ENCODE assay signal across 20 mouse cellular contexts in genomic region chr5:138641761-138642160, GRCm38 (mm10). TPM values are rescaled to one million over a fixed set of nuclear protein-coding genes. Genes with fewer than 3 reads are reported as not detected.
A peak's percentile ranks its signal among the peaks of the same experiment; 100 is the strongest.
DNase-seq lines count a peak whose midpoint lies in the region; ATAC-seq lines count a peak whose summit lies in the region.
"Had no signal": no experiment of that assay in that cellular context is flagged by ENCODE, and none has a peak within 500 bp of the region (broad histone marks: within the 10 kb centered on the region; RNA-seq: fewer than 3 reads in every experiment).

No protein-coding gene starts in this region.

- H3K4me2 ChIP-seq in midbrain, embryonic 11.5 days, result no peak overlapping the region
- H3K4me2 ChIP-seq in midbrain, embryonic 13.5 days (replicated peaks), result no peak overlapping the region
- H3K4me2 ChIP-seq: embryonic facial prominence, embryonic 12.5 days; forebrain, embryonic 13.5 days; forebrain, embryonic 15.5 days had no signal

- no peaks in the 10 kb centered on the region for H3K27me3 ChIP-seq in midbrain, embryonic 11.5 days (ENCODE audit: control insufficient read depth, insufficient read depth, low read length)
- no peaks in the 10 kb centered on the region for H3K27me3 ChIP-seq in midbrain, embryonic 13.5 days
- no peaks in the 10 kb centered on the region for H3K27me3 ChIP-seq in limb, embryonic 10.5 days (ENCODE audit: low read depth, poor library complexity, severe bottlenecking)
- H3K27me3 ChIP-seq: embryonic facial prominence, embryonic 12.5 days; forebrain, embryonic 13.5 days; forebrain, embryonic 15.5 days had no signal

- H3K9me3 ChIP-seq in midbrain, embryonic 11.5 days (ENCODE audit: control insufficient read depth, low read length), result no peaks in the 10 kb centered on the region
- no peaks in the 10 kb centered on the region for H3K9me3 ChIP-seq in midbrain, embryonic 13.5 days
- H3K9me3 ChIP-seq in limb, embryonic 10.5 days (replicated peaks), result no peaks in the 10 kb centered on the region
- H3K9me3 ChIP-seq: embryonic facial prominence, embryonic 10.5 days; embryonic facial prominence, embryonic 12.5 days; forebrain, embryonic 13.5 days; forebrain, embryonic 15.5 days had no signal

- no peak overlapping the region for H3K9ac ChIP-seq in midbrain, embryonic 11.5 days (ENCODE audit: low read length)
- no peak overlapping the region for H3K9ac ChIP-seq in midbrain, embryonic 13.5 days (replicated peaks)
- H3K9ac ChIP-seq: embryonic facial prominence, embryonic 12.5 days; forebrain, embryonic 13.5 days; forebrain, embryonic 15.5 days; forebrain, postnatal 0 days had no signal

- ATAC-seq in midbrain, embryonic 11.5 days (ENCODE audit: low FRiP score), result no peak
- no peak for ATAC-seq in midbrain, embryonic 13.5 days
- no peak for ATAC-seq in CD4-positive, CD25-positive, alpha-beta regulatory T cell, adult 4 months
- ATAC-seq: forebrain, embryonic 13.5 days; forebrain, embryonic 15.5 days; forebrain, postnatal 0 days had no signal

- no peak overlapping the region for H3K4me3 ChIP-seq in midbrain, embryonic 11.5 days (ENCODE audit: low read depth, low read length)
- no peak overlapping the region for H3K4me3 ChIP-seq in midbrain, embryonic 13.5 days (replicated peaks)
- no peak overlapping the region for H3K4me3 ChIP-seq in limb, embryonic 10.5 days
- H3K4me3 ChIP-seq: embryonic facial prominence, embryonic 10.5 days; embryonic facial prominence, embryonic 12.5 days; forebrain, embryonic 13.5 days; forebrain, embryonic 15.5 days had no signal

- WGBS in midbrain, embryonic 11.5 days, result 90% methylated on average over 3 of the region's 3 CpGs
- WGBS in midbrain, embryonic 13.5 days, result 95% methylated on average over 3 of the region's 3 CpGs
- 92% methylated on average over 3 of the region's 3 CpGs for WGBS in limb, embryonic 10.5 days

- H3K4me1 ChIP-seq in midbrain, embryonic 11.5 days (ENCODE audit: control insufficient read depth, insufficient read depth, low read length), result no peaks in the 10 kb centered on the region
- no peaks in the 10 kb centered on the region for H3K4me1 ChIP-seq in midbrain, embryonic 13.5 days (replicated peaks)
- no peaks in the 10 kb centered on the region for H3K4me1 ChIP-seq in limb, embryonic 10.5 days
- H3K4me1 ChIP-seq: embryonic facial prominence, embryonic 10.5 days; embryonic facial prominence, embryonic 12.5 days; forebrain, embryonic 13.5 days; forebrain, embryonic 15.5 days had no signal

- DNase-seq in heart, adult 11 months, result peak; percentile 64
- no peak for DNase-seq in heart, postnatal 4 days
- peak; percentile 28 for DNase-seq in midbrain, embryonic 11.5 days (ENCODE audit: low spot score, missing footprints)
- peak; percentile 12 for DNase-seq in limb, embryonic 10.5 days (ENCODE audit: low spot score)
- DNase-seq: adrenal gland, adult 2 months; adrenal gland, postnatal 10 days; adrenal gland, postnatal 25 days; B cell, adult 2 months; cerebellum, adult 11 months; cerebellum, adult 18-20 months; cerebellum, adult 8-10 months; cerebellum, adult 9-11 months; cerebellum, postnatal 25 days; forebrain, postnatal 0 days had no signal

- no peak overlapping the region for H3K27ac ChIP-seq in midbrain, embryonic 11.5 days (ENCODE audit: low read depth, low read length)
- H3K27ac ChIP-seq in midbrain, embryonic 13.5 days, result no peak overlapping the region
- H3K27ac ChIP-seq in limb, embryonic 10.5 days, result no peak overlapping the region
- H3K27ac ChIP-seq: embryonic facial prominence, embryonic 10.5 days; embryonic facial prominence, embryonic 12.5 days; forebrain, embryonic 13.5 days; forebrain, embryonic 15.5 days had no signal

- peaks cover 2% of the 10 kb centered on the region; the same call in 1 of the 2 replicates for H3K36me3 ChIP-seq in midbrain, embryonic 11.5 days (ENCODE audit: control insufficient read depth, insufficient read depth, low read length)
- peaks cover 74% of the 10 kb centered on the region for H3K36me3 ChIP-seq in midbrain, embryonic 13.5 days
- H3K36me3 ChIP-seq in limb, embryonic 10.5 days, result peaks cover 83% of the 10 kb centered on the region

RNA-seq across cellular contexts. Expression of gene A430033K04Rik, which starts 19.1 kb away (rescaled TPM):
- 1 to 10 TPM; 6.6 to 6.8 TPM for total RNA-seq in heart, postnatal 4 days (2021)
- 10.6 and 11.2 TPM in 2 replicates for polyA plus RNA-seq in midbrain, embryonic 11.5 days (2014; fragmentation: Nextera tagmentation; extraction: Ambion mirVana)
- polyA plus RNA-seq in midbrain, embryonic 13.5 days (2015; fragmentation: Nextera tagmentation; extraction: Ambion mirVana), result 22.7 and 24.4 TPM in 2 replicates
- 9.3 and 13.4 TPM in 2 replicates for polyA plus RNA-seq in limb, embryonic 10.5 days (2016; fragmentation: Nextera tagmentation; extraction: Ambion mirVana)
- 10 to 100 TPM in 1 of 2 experiments, 1 to 10 TPM in 1; 6.6 to 11.8 TPM for polyA plus RNA-seq in CD4-positive, CD25-positive, alpha-beta regulatory T cell, adult 4 months (2017; shearing (Covaris generic))

RNA-seq across cellular contexts. Expression of gene Zfp68, which starts 22.2 kb away (rescaled TPM):
- total RNA-seq in heart, postnatal 4 days (2021), result 10 to 100 TPM; 29.8 to 31.3 TPM
- 73.1 and 81.9 TPM in 2 replicates for polyA plus RNA-seq in midbrain, embryonic 11.5 days (2014; fragmentation: Nextera tagmentation; extraction: Ambion mirVana)
- polyA plus RNA-seq in midbrain, embryonic 13.5 days (2015; fragmentation: Nextera tagmentation; extraction: Ambion mirVana), result 91.2 and 95.3 TPM in 2 replicates
- 58.4 and 70.5 TPM in 2 replicates for polyA plus RNA-seq in limb, embryonic 10.5 days (2016; fragmentation: Nextera tagmentation; extraction: Ambion mirVana)
- polyA plus RNA-seq in CD4-positive, CD25-positive, alpha-beta regulatory T cell, adult 4 months (2017; shearing (Covaris generic)), result 10 to 100 TPM; 45.0 to 47.6 TPM
